Mouse (Mus musculus): ENCODE measurements around the gene Wdr37.

DNA sequence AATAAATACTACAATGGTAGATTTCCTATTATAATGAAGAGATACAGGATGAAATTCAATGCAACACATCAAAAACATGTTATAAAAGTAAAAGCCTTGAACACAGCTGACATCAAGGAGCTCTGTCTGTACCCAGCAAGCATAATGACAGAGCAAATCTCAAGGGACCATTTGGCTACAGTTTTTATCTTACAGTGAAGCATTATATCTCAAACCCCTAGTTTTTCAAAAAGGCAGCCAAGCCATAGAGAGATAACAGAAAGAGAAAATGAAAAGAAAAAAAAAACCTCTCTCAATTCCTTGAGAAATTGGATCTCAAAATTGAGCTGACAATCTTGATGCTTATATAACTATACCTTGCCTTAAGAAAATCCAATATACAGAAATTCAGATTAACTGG, 41.0 kb downstream of the Wdr37 start:
- TF ChIP-seq CTCF (IDR thresholded peaks at IDR 0.05; ENCODE audit: control insufficient read depth, insufficient read depth, insufficient read length) (no peak), MAX (IDR thresholded peaks at IDR 0.05) (no peak), USF1 (IDR thresholded peaks at IDR 0.05; ENCODE audit: low read depth) (no peak), MYOG (IDR thresholded peaks at IDR 0.05; ENCODE audit: control insufficient read depth, extremely low read depth, insufficient read length) (no peak), MYOD1 (IDR thresholded peaks at IDR 0.05; ENCODE audit: control insufficient read depth, insufficient read length, low read depth) (no peak), CEBPB (IDR thresholded peaks at IDR 0.05; ENCODE audit: low read depth) (no peak), FOSL1 (IDR thresholded peaks at IDR 0.05; ENCODE audit: insufficient read depth, low read length, poor library complexity, severe bottlenecking) (no peak)

Measured in C2C12 (cell line).